Mouse (Mus musculus) midbrain, embryonic 16.5 days (tissue): ENCODE measurements around the gene Zar1l. TPM values are rescaled to one million over a fixed set of nuclear protein-coding genes. Genes with fewer than 3 reads are reported as not detected.
"Not testable (repeated sequence)": the region's sequence is repeated elsewhere in the genome, so short reads cannot be mapped to it uniquely, and the experiment has no call there.

Source experiments
- ATAC-seq: fragments of 200-750 bp; cut with Nextera tagmentation; 2 replicates; pipeline ENCODE4 v1.8.0; 2017; ENCODE audit warnings: moderate TSS enrichment
- H3K27ac ChIP-seq: fragments of 300-500 bp; sonication (generic); 2 replicates; pipeline ENCODE4 v1.5.1; 2014; ENCODE audit warnings: mild to moderate bottlenecking, low read length, mixed read lengths
- H3K27me3 ChIP-seq: fragments of 300-500 bp; sonication (generic); 2 replicates; pipeline ENCODE4 v1.6.1; 2014; ENCODE audit warnings: low read depth, low read length, mixed read lengths; ENCODE audit not compliant: control insufficient read depth, insufficient read depth
- H3K36me3 ChIP-seq: fragments of 300-500 bp; sonication (generic); 2 replicates; pipeline ENCODE4 v1.6.1; 2014; ENCODE audit warnings: mild to moderate bottlenecking, low read length, moderate library complexity, mixed read lengths; ENCODE audit not compliant: control insufficient read depth, insufficient read depth
- H3K4me1 ChIP-seq: fragments of 300-500 bp; sonication (generic); 2 replicates; pipeline ENCODE4 v1.6.1; 2014; ENCODE audit warnings: mild to moderate bottlenecking, low read length, mixed read lengths; ENCODE audit not compliant: control insufficient read depth, insufficient read depth
- H3K4me2 ChIP-seq: fragments of 300-500 bp; sonication (generic); 2 replicates; pipeline ENCODE4 v1.6.1; 2014; ENCODE audit warnings: mild to moderate bottlenecking, low read length, mixed read lengths
- H3K4me3 ChIP-seq: fragments of 300-500 bp; sonication (generic); 2 replicates; pipeline ENCODE4 v1.5.1; 2014; ENCODE audit warnings: low read depth, mild to moderate bottlenecking, low read length, moderate library complexity, mixed read lengths
- H3K9ac ChIP-seq: fragments of 300-500 bp; sonication (generic); 2 replicates; pipeline ENCODE4 v1.6.1; 2014; ENCODE audit warnings: low read depth, low read length, mixed read lengths
- H3K9me3 ChIP-seq: fragments of 300-500 bp; sonication (generic); replicated peaks from 2 replicates; pipeline ENCODE4 v1.6.1; 2014; ENCODE audit warnings: mild to moderate bottlenecking, low read length, mixed read lengths; ENCODE audit not compliant: control insufficient read depth, poor library complexity, severe bottlenecking
- WGBS: fragments of 180-500 bp; shearing (Covaris S2); extraction: QIAGEN DNeasy Blood & Tissue Kit; methylation state at CpG from one replicate; pipeline ENCODE4 v1.1.7; 2014; 5-methylcytosine and 5-hydroxymethylcytosine counted together
- polyA plus RNA-seq: library from polyadenylated mRNA; unstranded; fragments of >200 nt; fragmentation: Nextera tagmentation; extraction: Ambion mirVana; gene quantifications from 2 replicates; pipeline ENCODE4 v1.2.1, GENCODE M21; 2015

The Zar1l gene
- polyA plus RNA-seq, 1 experiment from 2014 or later, result not detected

GRCm38 (mm10) chr5:150510451-150511225, 7.3 kb downstream of the Zar1l start:
- no peak overlapping the region for H3K9ac ChIP-seq
- H3K36me3 ChIP-seq, result no peaks in the 10 kb centered on the region
- no peak overlapping the region for H3K27ac ChIP-seq
- H3K9me3 ChIP-seq, result no peaks in the 10 kb centered on the region
- H3K4me2 ChIP-seq, result no peak overlapping the region
- H3K27me3 ChIP-seq, result no peaks in the 10 kb centered on the region
- ATAC-seq, result no peak
- H3K4me3 ChIP-seq, result no peak overlapping the region
- 90% methylated on average over 6 of the region's 6 CpGs for WGBS
- H3K4me1 ChIP-seq, result no peaks in the 10 kb centered on the region

GRCm38 (mm10) chr5:150495792-150496191, 22.2 kb downstream of the Zar1l start:
- Histone ChIP-seq H3K9ac (no peak overlapping the region), H3K27ac (no peak overlapping the region), H3K27me3 (no peaks in the 10 kb centered on the region), H3K36me3 (peaks cover 34% of the 10 kb centered on the region), H3K9me3 (no peaks in the 10 kb centered on the region), H3K4me1 (no peaks in the 10 kb centered on the region), H3K4me3 (no peak overlapping the region), H3K4me2 (no peak overlapping the region)
- WGBS, result 50% methylated on average over 6 of the region's 6 CpGs
- no peak for ATAC-seq

GRCm38 (mm10) chr5:150491573-150492173, 26.3 kb downstream of the Zar1l start:
- peaks cover 30% of the 10 kb centered on the region for H3K36me3 ChIP-seq
- H3K4me2 ChIP-seq, H3K4me3 ChIP-seq, H3K27ac ChIP-seq, H3K4me1 ChIP-seq, H3K27me3 ChIP-seq, ATAC-seq, H3K9ac ChIP-seq, H3K9me3 ChIP-seq: not testable (repeated sequence)
- 91% methylated on average over 4 of the region's 4 CpGs for WGBS

- no peak for ATAC-seq
- Histone ChIP-seq H3K27ac (no peak overlapping the region), H3K27me3 (no peaks in the 10 kb centered on the region), H3K4me1 (no peaks in the 10 kb centered on the region), H3K9ac (no peak overlapping the region), H3K36me3 (peaks cover 28% of the 10 kb centered on the region), H3K4me2 (no peak overlapping the region), H3K4me3 (no peak overlapping the region), H3K9me3 (no peaks in the 10 kb centered on the region)
- WGBS, result 83% methylated on average over 8 of the region's 8 CpGs
Observed at GRCm38 (mm10) chr5:150490821-150491220, 27.1 kb downstream of the Zar1l start.

GRCm38 (mm10) chr5:150490285-150490684, 27.7 kb downstream of the Zar1l start:
- H3K4me3 ChIP-seq, result no peak overlapping the region
- H3K9ac ChIP-seq, result no peak overlapping the region
- no peaks in the 10 kb centered on the region for H3K9me3 ChIP-seq
- 90% methylated on average over 3 of the region's 3 CpGs for WGBS
- no peaks in the 10 kb centered on the region for H3K27me3 ChIP-seq
- no peaks in the 10 kb centered on the region for H3K4me1 ChIP-seq
- H3K36me3 ChIP-seq, result peaks cover 22% of the 10 kb centered on the region
- no peak overlapping the region for H3K27ac ChIP-seq
- H3K4me2 ChIP-seq, result no peak overlapping the region
- ATAC-seq, result no peak

- Histone ChIP-seq H3K27ac (no peak overlapping the region), H3K9ac (no peak overlapping the region), H3K4me3 (no peak overlapping the region), H3K36me3 (peaks cover 32% of the 10 kb centered on the region), H3K27me3 (no peaks in the 10 kb centered on the region), H3K9me3 (no peaks in the 10 kb centered on the region), H3K4me2 (no peak overlapping the region), H3K4me1 (no peaks in the 10 kb centered on the region)
- ATAC-seq, result no peak
- 75% methylated on average over 3 of the region's 3 CpGs for WGBS
Observed at GRCm38 (mm10) chr5:150485198-150485597, 32.8 kb downstream of the Zar1l start.

GRCm38 (mm10) chr5:150478612-150479011, 39.4 kb downstream of the Zar1l start:
- ATAC-seq, result no peak
- no peaks in the 10 kb centered on the region for H3K9me3 ChIP-seq
- no peaks in the 10 kb centered on the region for H3K4me1 ChIP-seq
- no peak overlapping the region for H3K4me3 ChIP-seq
- no peak overlapping the region for H3K9ac ChIP-seq
- no peaks in the 10 kb centered on the region for H3K27me3 ChIP-seq
- WGBS, result 77% methylated on average over 4 of the region's 4 CpGs
- H3K4me2 ChIP-seq, result no peak overlapping the region
- no peak overlapping the region for H3K27ac ChIP-seq
- H3K36me3 ChIP-seq, result peaks cover 30% of the 10 kb centered on the region

GRCm38 (mm10) chr5:150477364-150477763, 40.6 kb downstream of the Zar1l start:
- Histone ChIP-seq H3K4me2 (no peak overlapping the region), H3K27ac (no peak overlapping the region), H3K4me1 (no peaks in the 10 kb centered on the region), H3K9me3 (no peaks in the 10 kb centered on the region), H3K4me3 (no peak overlapping the region), H3K36me3 (peaks cover 32% of the 10 kb centered on the region), H3K27me3 (no peaks in the 10 kb centered on the region), H3K9ac (no peak overlapping the region)
- 80% methylated on average over 4 of the region's 4 CpGs for WGBS
- no peak for ATAC-seq

- Histone ChIP-seq H3K36me3 (peaks cover 40% of the 10 kb centered on the region), H3K4me2 (no peak overlapping the region), H3K9me3 (no peaks in the 10 kb centered on the region), H3K4me1 (no peaks in the 10 kb centered on the region), H3K27me3 (no peaks in the 10 kb centered on the region), H3K27ac (no peak overlapping the region), H3K9ac (no peak overlapping the region), H3K4me3 (no peak overlapping the region)
- 85% methylated on average over 6 of the region's 6 CpGs for WGBS
- no peak for ATAC-seq
Observed at GRCm38 (mm10) chr5:150468431-150468830, 49.5 kb downstream of the Zar1l start.
